Mouse (Mus musculus) cerebellum, adult 2 months (tissue): ENCODE measurements around the gene Foxs1.

Source experiments
- CTCF ChIP-seq: fragments of 200-500 bp; IDR thresholded peaks from 2 replicates; pipeline ENCODE4 v1.5.1; 2011; ENCODE audit warnings: low read depth, mild to moderate bottlenecking, control low read depth, low read length, moderate library complexity, borderline replicate concordance; ENCODE audit not compliant: insufficient read depth
- POLR2A ChIP-seq: fragments of 200-500 bp; IDR thresholded peaks from 2 replicates; pipeline ENCODE4 v1.6.1; 2011; ENCODE audit warnings: low read length, control low read depth, borderline replicate concordance; ENCODE audit not compliant: insufficient read depth

GRCm38 (mm10) chr2:152896926-152897325 is 36.1 kb downstream of the Foxs1 start:
- TF ChIP-seq CTCF: no peak
- TF ChIP-seq POLR2A: no peak
